Mouse (Mus musculus): ENCODE data around the gene Rab36.

The Rab36 gene

DNA sequence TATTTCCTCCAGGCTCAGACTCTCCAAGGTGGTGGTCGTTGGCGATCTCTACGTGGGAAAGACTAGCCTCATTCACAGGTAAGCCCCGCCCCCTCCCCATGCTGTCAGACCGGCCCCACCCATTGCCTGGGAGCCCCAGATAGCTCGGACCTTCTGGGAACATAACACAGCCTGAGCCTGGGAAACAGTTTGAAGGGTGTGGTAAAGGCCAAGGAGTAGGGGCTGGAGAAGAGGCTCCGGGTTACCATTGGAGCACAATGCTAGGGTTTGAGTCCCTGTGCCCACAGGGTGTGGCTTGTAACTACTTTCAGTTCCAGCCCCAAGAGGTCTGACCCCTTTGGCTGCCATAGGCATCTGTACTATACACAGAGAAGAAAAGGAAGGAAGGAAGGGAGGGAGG is 7.6 kb downstream of the Rab36 start:
- in situ Hi-C loops (cut with MboI, MseI), result no loop called here

DNA sequence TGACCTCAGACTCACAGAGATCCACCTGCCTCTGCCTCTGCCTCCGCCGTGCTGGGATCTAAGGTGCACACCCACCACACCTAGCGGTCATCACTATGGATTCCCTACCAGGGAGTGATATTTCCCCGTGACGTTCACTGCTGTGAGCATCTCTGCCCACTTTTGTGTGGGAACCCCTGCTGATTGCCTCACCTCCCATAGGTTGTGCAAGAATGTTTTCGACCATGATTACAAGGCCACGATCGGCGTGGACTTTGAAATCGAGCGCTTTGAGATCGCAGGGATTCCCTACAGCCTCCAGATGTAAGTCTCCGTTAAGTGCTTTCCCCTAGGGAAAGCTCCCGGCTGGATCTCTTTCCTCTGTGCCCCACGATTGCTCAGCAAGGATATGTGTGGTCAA is 9.0 kb downstream of the Rab36 start:
- in situ Hi-C loops (cut with MboI, MseI), result no loop called here

DNA sequence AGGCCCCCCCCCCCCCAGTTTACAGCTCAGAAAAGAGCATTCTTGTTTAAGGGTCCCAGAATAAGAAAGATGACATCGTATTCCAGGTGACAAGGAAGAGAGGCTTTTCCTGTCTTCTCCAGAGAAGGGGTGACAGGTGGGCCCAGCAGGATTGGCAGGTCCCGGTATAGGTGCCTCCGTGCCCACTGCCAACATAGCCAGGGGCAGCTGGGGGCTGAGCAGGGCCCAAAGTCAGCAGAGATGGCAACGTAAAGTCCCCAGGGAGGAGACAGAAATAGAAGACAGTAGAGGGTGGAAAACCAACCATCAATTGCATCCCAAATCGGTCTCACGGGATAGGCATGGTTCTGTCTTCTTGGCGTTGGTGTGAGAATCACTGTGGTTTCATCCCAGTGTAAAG is 11.9 kb downstream of the Rab36 start:
- in situ Hi-C loops (cut with MboI, MseI), result no loop called here

DNA sequence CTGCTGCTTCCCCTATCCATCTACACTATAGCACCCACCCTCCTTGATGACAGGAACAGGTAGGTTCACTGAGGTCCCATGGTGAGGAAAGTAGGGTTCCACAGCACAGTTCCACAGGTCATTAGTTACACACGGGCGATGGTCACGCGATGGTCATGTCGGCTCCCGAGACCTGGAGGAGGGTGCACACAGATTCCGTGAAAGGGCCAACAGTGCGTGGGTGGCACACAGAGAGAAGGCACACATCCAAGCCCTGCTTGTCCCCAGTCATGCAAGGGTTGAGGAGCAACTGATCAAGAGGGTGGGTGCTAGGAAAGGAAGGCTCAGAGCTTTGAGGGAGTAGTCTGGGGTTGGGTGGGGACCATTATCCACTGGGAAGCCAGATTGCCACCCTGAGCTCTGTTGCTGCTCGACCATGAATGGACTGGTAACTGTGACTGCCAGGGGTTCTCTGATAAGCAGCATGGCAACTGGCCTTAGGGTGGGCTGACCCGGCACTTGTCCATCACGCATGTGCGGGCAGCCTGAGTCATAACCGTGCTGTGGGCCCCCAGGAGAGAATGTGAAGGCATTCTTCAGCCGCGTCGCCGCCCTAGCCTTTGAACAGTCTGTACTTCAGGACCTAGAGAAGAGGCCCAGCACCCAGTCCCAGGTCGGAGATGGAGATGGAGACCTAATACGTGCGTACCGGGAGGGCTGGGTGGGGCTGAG is 14.7 kb downstream of the Rab36 start:
- in situ Hi-C loops (cut with MboI, MseI), result no loop called here

DNA sequence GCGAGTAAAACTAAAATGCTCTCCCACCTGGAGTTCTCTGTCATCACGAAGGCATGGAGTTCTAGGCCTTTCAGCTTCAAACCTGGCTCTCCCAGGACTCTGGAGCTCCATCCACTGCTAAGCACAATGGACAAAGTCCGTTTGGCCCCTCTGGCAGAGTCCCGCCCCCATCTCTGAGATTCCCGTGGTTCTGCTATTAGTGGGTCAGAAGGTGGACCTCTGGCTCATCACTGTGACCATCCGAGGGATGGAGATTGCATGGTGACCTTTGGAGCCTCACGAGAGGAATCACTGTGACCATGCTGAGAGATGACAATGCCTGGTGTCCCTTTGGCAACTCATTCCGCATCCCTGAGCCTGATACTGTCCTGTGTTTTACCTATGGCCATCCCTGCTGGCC is 16.0 kb downstream of the Rab36 start:
- in situ Hi-C loops (cut with MboI, MseI), result no loop called here

DNA sequence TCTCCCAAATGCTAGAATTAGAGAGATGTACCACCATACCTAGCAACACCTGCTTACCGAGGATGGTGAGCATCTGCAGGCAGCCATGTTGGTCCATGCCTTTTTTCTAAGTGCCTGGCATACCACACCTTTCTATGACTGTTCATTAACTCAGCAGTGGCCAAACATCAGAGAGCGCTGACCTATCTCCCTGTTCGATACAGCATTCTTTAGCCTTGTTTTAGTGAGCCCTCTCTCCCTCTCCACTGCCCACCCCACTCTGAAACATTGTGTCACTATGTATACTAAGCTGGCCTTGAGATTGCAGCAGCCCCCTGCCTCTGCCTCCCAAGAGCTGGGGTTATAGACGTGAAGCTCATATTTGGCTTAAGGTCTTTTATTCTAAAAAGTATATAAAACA is 16.8 kb downstream of the Rab36 start:
- in situ Hi-C loops (cut with MboI, MseI), result no loop called here

DNA sequence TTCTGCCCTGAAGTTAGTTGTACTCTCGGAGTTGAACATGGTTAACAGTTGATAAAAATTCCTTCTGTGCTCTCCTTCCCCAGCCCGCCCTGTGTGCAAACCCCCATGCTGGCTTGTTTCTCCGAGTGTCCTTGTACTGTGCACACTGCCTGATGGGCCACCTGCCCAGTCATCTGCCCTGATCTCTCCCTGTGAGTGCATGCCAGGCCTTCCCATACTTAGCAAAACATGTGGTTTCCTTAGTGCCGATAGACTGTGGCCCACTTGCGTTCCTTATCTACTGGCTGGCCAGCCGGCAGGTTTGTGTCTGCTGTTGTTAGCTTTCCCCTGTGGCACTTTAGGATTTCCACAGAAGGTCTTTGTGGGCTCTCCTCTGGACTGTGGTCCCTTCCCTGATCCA is 17.3 kb downstream of the Rab36 start:
- in situ Hi-C loops (cut with MboI, MseI), result no loop called here

DNA sequence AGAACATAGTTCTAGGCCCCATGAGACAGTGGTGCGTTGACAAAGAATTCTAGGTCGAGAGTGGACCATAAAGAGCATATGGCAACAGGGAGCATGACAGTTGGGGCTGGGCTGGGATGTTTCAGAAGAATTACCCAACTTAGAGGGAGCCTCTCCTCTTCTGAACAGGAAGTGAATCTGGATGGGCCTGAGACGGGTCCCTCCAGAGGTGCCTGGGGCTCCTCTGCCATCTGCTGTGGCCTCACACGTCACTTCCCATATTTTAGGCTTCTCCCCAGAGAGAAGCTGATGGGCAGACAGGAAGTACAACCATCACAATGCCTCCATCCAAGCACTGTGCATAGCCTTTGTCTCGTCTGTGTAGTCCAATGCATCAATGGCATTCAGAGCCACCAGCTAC is 18.8 kb downstream of the Rab36 start:
- in situ Hi-C loops (cut with MboI, MseI), result loop anchor here (5.0 kb wide), 1 partner anchor 97 kb away; no protein-coding TSS in a partner anchor

DNA sequence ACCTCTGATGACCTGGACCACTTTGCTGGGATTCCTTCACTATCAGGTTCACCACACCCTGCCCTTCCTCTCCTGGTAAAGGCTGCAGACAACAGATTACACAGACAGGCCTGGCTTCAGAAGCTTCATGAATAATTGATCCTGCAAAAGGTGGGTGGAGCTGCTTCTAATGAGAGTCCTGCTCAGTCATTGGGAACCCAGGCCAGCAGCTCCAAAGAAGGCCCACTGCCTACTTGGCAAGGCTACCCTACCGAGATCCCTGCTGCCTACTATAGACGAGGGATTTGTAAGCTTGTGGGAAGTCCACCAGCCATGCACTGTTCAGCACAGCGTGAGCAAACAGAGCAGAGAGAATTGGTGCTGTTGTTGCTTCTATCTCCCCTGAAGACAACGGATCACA is 19.4 kb downstream of the Rab36 start:
- in situ Hi-C loops (cut with MboI, MseI), result loop anchor here (5.0 kb wide), 1 partner anchor 96 kb away; no protein-coding TSS in a partner anchor

DNA sequence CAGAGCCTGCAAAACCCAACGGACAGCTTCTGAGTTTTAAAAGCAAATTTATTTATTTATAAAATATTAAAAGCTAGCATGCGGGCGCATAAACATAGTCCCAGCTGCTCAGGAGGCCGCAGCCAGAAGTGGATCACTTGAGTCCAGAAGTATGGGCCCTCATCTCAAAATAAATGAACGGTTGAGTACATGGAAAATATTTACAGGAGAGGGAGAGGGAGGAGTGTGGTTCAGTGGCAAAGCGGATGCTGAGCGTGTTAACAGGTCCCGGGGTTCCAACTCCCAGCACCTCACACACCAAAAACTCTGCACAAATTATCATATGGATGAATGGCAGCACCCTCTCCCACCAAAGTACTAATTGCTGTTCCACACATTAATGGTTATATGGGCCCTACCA is 21.5 kb downstream of the Rab36 start:
- in situ Hi-C loops (cut with MboI, MseI), result loop anchor here (5.0 kb wide), 1 partner anchor 94 kb away; no protein-coding TSS in a partner anchor

DNA sequence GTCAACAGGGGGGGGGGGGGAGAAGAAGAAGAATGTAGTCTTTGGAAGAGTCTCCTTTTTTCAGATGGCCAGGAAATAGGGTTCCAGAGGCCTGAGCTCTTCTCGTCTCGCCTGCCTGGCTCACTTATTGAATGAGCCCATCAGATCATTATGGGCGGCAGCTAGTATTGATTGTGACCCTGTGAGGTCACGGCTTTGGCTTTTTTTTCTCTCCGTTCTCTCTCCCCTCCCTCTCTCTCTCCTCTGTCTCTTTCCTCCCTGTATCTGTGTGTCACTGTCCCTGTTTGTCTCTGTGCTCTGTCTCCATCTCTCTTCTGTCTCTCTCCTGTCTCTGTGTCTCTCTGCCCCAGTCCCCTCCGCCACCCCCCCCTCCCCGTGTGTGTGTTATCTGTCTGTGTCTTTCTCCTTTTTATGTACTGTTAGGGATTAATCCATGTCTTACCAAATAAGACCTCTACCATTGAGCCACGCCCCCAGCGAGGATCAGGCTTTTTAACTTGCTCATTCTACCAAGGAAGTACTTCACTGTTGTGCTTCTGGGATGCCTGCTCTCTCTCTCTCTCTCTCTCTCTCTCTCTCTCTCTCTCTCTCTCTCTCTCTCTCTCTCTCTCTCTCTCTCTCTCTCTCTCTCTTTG is 22.0 kb downstream of the Rab36 start:
- in situ Hi-C loops (cut with MboI, MseI), result loop anchor here (5.0 kb wide), 1 partner anchor 93 kb away; no protein-coding TSS in a partner anchor

DNA sequence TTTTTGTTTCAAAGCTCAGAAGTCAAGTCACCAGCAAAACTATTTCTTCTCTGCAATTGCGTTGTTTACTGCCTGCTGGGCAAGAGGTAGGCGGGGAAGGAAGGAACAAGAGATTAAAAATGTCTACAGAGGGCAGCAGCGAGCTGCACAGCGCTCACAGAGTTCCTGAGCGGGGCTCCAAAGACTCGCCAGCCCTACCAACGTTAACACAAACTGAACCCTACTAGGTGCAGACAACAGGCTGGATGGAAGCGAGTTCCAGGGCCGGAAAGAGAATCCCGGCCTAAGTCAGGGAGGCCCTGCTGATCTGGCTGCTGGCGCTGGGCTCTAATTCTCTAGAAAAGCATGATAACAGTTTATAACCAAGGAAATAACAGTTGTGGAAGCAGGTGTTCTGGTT is 22.5 kb downstream of the Rab36 start:
- in situ Hi-C loops (cut with MboI, MseI), result loop anchor here (5.0 kb wide), 1 partner anchor 93 kb away; no protein-coding TSS in a partner anchor

DNA sequence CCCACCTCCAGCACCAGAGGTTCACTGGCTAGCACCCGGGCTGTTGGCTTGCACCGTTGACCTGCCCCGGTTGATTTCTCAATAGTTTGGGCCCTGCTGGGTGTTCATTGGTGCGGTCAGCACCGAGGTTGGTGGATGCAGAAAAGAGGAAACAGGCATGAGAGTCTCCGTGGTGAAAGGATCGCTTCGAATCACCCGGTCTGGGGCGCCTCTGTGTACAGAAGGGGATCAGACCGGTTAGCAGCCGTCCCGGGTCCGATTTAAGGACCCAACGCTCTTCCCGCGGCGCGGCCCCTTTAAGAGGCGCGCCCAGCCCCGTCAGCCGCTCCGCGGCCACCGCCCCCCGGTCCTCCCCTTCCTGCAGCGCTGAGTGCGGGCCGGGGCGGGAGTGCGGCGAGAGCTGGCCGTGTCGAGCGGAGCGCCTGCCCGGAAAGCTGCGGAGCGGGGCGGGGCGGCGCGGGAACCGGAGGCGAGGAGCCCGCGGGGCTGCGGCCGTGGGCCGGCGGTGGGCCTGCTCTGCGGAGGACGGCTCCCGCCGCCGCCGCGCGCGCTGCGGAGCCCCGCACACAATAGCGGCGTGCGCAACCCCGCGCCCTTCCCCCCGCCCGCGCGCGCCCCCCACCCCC is 23.5 kb downstream of the Rab36 start, which contains the start of gene Bcr:
TSS of gene Bcr (plus strand) at position 376 of the 626 bp plus-strand sequence.
- in situ Hi-C loops (cut with MboI, MseI), result loop anchor here (10.0 kb wide), 1 partner anchor 1044 kb away; no protein-coding TSS in a partner anchor

DNA sequence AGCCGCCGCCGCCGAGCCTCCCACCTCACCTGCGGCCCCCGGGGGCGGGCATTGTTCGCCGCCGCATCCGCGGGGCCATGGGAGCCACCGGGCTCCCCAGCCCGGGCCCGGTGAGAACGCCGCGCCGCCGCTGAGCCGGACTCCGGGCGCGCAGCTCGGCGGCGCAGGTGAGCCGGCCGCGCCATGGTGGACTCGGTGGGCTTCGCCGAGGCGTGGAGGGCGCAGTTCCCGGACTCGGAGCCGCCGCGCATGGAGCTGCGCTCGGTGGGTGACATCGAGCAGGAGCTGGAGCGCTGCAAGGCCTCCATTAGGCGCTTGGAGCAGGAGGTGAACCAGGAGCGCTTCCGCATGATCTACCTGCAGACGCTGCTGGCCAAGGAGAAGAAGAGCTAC is 24.0 kb downstream of the Rab36 start:
- in situ Hi-C loops (cut with MboI, MseI), result loop anchor here (10.0 kb wide), 1 partner anchor 1044 kb away; no protein-coding TSS in a partner anchor

DNA sequence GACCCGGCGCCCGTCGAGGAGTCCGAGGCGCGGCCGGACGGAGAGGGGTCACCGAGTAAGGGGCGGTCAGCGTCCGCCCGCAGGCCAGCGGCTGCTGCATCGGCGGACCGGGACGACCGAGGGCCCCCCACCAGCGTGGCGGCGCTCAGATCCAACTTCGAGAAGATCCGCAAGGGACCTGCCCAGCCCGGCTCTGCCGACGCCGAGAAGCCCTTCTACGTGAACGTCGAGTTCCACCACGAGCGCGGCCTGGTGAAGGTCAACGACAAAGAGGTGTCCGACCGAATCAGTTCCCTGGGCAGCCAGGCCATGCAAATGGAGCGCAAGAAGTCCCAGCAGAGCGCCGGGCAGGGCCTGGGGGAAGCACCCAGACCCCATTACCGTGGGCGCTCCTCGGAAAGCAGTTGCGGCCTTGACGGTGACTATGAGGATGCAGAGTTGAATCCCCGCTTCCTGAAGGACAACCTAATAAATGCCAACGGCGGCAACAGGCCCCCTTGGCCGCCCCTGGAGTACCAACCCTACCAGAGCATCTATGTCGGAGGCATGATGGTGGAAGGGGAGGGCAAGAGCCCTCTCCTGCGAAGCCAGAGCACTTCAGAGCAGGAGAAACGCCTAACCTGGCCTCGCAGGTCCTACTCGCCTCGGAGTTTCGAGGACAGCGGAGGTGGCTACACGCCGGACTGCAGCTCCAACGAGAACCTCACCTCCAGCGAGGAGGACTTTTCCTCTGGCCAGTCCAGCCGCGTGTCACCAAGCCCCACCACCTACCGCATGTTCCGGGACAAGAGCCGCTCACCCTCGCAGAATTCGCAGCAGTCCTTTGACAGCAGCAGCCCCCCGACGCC is 24.7 kb downstream of the Rab36 start:
- in situ Hi-C loops (cut with MboI, MseI), result loop anchor here (10.0 kb wide), 1 partner anchor 1043 kb away; no protein-coding TSS in a partner anchor

DNA sequence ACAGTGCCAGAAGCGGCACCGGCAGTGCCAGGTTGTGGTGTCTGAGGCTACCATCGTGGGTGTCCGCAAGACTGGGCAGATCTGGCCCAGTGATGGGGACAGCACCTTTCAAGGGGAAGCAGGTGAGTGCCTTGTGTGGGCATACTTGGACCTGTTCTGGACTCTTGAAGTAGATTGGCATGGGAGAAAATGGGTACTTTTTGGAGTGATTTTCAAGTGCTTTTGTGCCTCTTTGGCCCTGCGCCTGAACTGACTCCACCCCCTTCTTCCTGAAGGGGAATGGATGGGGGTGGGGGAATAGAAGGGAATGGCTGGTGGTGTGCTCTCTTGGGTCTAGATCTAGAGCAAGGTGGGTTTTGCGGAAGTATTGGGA is 25.3 kb downstream of the Rab36 start:
- in situ Hi-C loops (cut with MboI, MseI), result loop anchor here (10.0 kb wide), 1 partner anchor 1043 kb away; no protein-coding TSS in a partner anchor

DNA sequence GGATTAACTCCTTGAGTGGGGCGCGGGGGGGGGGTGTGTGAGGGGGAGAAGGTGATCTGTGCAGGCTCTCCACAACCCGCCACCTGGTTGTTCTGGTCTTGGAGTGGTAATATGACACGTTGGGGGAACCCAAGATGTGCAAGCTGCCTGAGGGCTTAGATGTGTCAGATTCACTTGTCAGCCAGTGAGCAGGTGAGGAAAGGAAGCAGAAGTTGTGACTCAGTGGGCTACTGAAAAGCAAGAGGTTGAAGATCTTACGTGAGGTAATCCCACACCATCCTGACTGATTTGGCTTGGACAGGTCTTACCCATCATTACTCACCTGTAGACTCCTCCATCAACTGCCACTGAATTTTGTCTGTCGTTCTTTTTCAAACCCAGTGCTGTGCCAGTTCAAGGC is 25.8 kb downstream of the Rab36 start:
- in situ Hi-C loops (cut with MboI, MseI), result loop anchor here (10.0 kb wide), 1 partner anchor 1042 kb away; no protein-coding TSS in a partner anchor

DNA sequence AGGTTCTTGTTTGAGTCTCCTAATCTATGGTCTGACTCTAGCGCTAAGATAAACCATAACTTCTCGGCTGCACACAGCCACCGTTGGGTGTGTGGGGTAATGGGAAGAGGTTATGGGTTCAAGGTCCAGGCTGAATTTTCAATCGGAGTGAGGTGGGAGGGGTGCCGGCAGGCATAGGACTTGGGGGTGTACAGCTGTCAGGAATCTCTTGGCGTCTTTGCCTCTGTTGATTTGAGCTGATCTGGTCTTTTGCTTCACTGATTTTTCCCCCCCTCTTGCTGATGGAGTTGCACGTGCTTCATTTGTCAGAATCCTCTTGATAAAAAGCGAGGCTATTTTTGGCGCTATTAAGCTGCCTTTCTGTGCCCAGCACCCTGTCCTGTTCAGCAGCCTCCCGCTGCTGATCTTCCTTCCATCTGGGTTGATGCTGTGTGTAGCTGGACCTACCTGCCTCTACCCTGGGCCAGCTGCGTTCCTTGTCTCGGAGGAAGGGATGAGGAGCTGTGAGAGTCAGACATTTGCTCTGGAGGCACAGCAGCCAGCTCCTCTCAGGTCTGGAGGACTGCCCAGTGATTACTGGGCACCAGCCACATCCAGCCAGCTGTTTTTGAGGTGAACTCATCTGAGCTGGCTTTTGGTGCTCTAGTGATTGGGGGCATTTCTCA is 26.6 kb downstream of the Rab36 start:
- in situ Hi-C loops (cut with MboI, MseI), result loop anchor here (10.0 kb wide), 1 partner anchor 1041 kb away; no protein-coding TSS in a partner anchor

DNA sequence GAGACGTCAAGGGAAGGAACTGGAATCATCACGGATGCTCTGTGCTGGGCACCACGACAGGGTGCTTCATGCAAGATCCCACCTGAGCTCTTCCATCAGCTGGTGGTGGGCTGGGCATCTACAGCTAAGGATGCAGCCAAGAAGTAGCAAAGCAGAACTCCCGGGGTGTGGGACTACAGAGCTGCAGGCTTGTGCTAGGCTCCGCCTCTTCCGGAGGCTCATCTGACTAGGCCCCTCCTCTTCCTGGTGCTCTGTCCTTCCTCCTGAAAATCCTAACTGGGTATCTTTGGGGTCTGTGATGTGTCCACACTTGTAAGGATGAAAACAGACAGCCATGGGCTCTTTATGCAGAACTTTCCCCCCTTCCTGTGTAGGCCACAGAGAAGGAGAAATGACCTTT is 28.8 kb downstream of the Rab36 start:
- in situ Hi-C loops (cut with MboI, MseI), result loop anchor here (10.0 kb wide), 1 partner anchor 1039 kb away; no protein-coding TSS in a partner anchor

DNA sequence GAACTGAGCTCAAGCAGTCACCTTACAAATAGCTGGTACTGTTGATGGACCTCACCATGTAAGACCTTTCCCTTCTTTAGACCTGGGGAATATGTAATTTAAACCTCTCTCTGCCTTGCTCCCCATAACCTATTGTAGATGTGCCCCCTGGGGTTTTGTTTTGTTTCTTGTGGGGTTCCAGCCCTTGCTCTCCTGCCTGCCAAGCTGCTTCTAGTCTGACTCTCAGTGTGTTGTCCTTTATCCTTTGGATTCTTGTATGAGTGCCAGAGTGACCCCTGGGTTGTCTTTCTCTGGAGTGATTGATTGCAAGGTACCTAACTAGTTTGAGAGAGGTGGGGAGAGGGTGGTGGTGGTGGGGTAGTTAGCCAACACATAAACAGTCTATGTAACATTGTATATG is 30.6 kb downstream of the Rab36 start:
- in situ Hi-C loops (cut with MboI, MseI), result loop anchor here (10.0 kb wide), 1 partner anchor 1037 kb away; no protein-coding TSS in a partner anchor

DNA sequence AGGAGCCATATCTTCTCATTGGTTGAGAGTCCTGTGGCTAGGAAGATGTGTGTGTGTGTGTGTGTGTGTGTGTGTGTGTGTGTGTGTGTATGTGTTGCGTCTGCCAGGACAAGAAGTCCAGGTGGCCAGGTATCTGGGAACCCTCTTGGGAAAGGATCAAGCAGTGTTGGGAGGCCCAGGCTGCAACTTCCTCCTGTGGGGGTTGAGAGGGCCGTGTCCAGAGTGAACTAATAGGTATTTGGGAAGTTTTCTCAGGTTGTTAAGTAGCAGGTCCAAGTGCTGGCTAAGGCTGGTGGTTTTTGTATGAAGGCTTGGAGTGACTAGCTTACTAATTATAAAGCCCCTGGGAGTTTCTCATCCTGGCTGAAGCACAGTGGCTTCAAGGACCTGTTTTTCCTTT is 31.2 kb downstream of the Rab36 start:
- in situ Hi-C loops (cut with MboI, MseI), result loop anchor here (10.0 kb wide), 1 partner anchor 1037 kb away; no protein-coding TSS in a partner anchor

Measured in T-helper 2 cell (primary cell).